Mouse (Mus musculus) left cerebral cortex, adult 2 months (tissue): ENCODE results near the gene Nfkbid. TPM values are rescaled to one million over a fixed set of nuclear protein-coding genes. Genes with fewer than 3 reads are reported as not detected.

Experiments used
- DNase-seq, 2 experiments: peaks; one replicate each; pipeline ENCODE4 v3.0.0; 2021 to 2022; ENCODE audit warnings: low spot score in 2 of 2, mixed read lengths in 1 of 2; ENCODE audit errors: extremely low spot score in 1 of 2
- H3K27ac ChIP-seq: fragments of 200-600 bp; 2 replicates; pipeline ENCODE4 v1.8.1; 2022
- H3K4me3 ChIP-seq: fragments of 200-600 bp; 2 replicates; pipeline ENCODE4 v1.8.1; 2022
- CTCF ChIP-seq: fragments of 200-600 bp; IDR thresholded peaks from 2 replicates; pipeline ENCODE4 v1.8.1; 2022; ENCODE audit warnings: antibody characterized with exemption, mild to moderate bottlenecking, moderate library complexity
- intact Hi-C: fragments of 180-260 bp; cut with DNase I; formaldehyde crosslinking; loops from one replicate; pipeline ENCODE4 v1.15.1; 2025
- total RNA-seq, 2 experiments: library from RNA; stranded (reverse); gene quantifications; 2 replicates each; pipeline ENCODE4 v1.2.3; 2021

The Nfkbid gene
- total RNA-seq, 2 experiments from 2014 or later: 3.9 to 5.1 TPM

- no peak for DNase-seq
- intact Hi-C loops: loop anchor here (10.0 kb wide), 1 partner anchor 249 kb away; the partner anchor contains the start of gene Cox7a1
These were observed 12.7 kb downstream of the Nfkbid start for GRCm38 (mm10) chr7:30434238-30434637.

GRCm38 (mm10) chr7:30434701-30435100 is 13.2 kb downstream of the Nfkbid start:
- no peak for DNase-seq
- no peak overlapping the region for H3K4me3 ChIP-seq
- TF ChIP-seq CTCF: no peak
- no peak overlapping the region for H3K27ac ChIP-seq
- intact Hi-C loops: loop anchor here (10.0 kb wide), 1 partner anchor 250 kb away; the partner anchor contains the start of gene Cox7a1

More at GRCm38 (mm10) chr7:30434238-30434637, 12.7 kb downstream of the Nfkbid start:
- TF ChIP-seq CTCF: no peak
- H3K4me3 ChIP-seq: no peak overlapping the region
- H3K27ac ChIP-seq: no peak overlapping the region

GRCm38 (mm10) chr7:30435156-30435555 is 13.6 kb downstream of the Nfkbid start:
- H3K27ac ChIP-seq: no peak overlapping the region
- intact Hi-C loops: loop anchor here (10.0 kb wide), 1 partner anchor 250 kb away; the partner anchor contains the start of gene Cox7a1
- no peak for TF ChIP-seq CTCF

GRCm38 (mm10) chr7:30436879-30437278 is 15.3 kb downstream of the Nfkbid start:
- no peak for DNase-seq
- H3K27ac ChIP-seq: no peak overlapping the region
- H3K4me3 ChIP-seq: no peak overlapping the region
- intact Hi-C loops: loop anchor here (10.0 kb wide), 1 partner anchor 252 kb away; the partner anchor contains the start of gene Cox7a1
- TF ChIP-seq CTCF: no peak

More at GRCm38 (mm10) chr7:30435156-30435555, 13.6 kb downstream of the Nfkbid start:
- no peak for DNase-seq
- no peak overlapping the region for H3K4me3 ChIP-seq

GRCm38 (mm10) chr7:30439734-30440133 is 18.2 kb downstream of the Nfkbid start:
- H3K27ac ChIP-seq: no peak overlapping the region
- intact Hi-C loops: loop anchor here (1.0 to 10.0 kb wide), 4 partner anchors 33 to 255 kb away; partner anchors contain the start of gene Cox7a1
- TF ChIP-seq CTCF: no peak
- no peak for DNase-seq
- no peak overlapping the region for H3K4me3 ChIP-seq

- intact Hi-C loops: loop anchor here (1.0 to 5.0 kb wide), 3 partner anchors 32 to 107 kb away; no protein-coding TSS in a partner anchor
- H3K4me3 ChIP-seq: no peak overlapping the region
- H3K27ac ChIP-seq: no peak overlapping the region
- peak; percentile 65 for DNase-seq
- TF ChIP-seq CTCF: peak; percentile 69
These were observed 19.2 kb downstream of the Nfkbid start for GRCm38 (mm10) chr7:30440697-30441096.

GRCm38 (mm10) chr7:30443696-30444095 is 22.2 kb downstream of the Nfkbid start:
- no peak for TF ChIP-seq CTCF
- peak overlapping the region; percentile 87 for H3K4me3 ChIP-seq
- no peak overlapping the region; the same call in 1 of the 2 replicates for H3K27ac ChIP-seq
- intact Hi-C loops: loop anchor here (2.0 to 5.0 kb wide), 2 partner anchors 89 to 104 kb away; no protein-coding TSS in a partner anchor
- no peak for DNase-seq

- intact Hi-C loops: loop anchor here (2.0 to 5.0 kb wide), 2 partner anchors 88 to 103 kb away; no protein-coding TSS in a partner anchor
- peak overlapping the region; percentile 87 for H3K4me3 ChIP-seq
- DNase-seq: peak; percentile 68 to 81
- no peak for TF ChIP-seq CTCF
- peak overlapping the region; percentile 99 for H3K27ac ChIP-seq
These were observed 22.8 kb downstream of the Nfkbid start for GRCm38 (mm10) chr7:30444154-30444970.

- peak; percentile 89 for DNase-seq
- Histone ChIP-seq H3K4me3 (peak within 1 kb of the TSS; percentile 87), H3K27ac (peak within 1 kb of the TSS; percentile 99)
- TF ChIP-seq CTCF: no peak; the same call in none of the 2 replicates
- intact Hi-C loops: loop anchor here (2.0 to 5.0 kb wide), 2 partner anchors 88 to 102 kb away; no protein-coding TSS in a partner anchor
These were observed 23.6 kb downstream of the Nfkbid start, which contains the start of gene Aplp1 for GRCm38 (mm10) chr7:30444971-30445751. Gene Aplp1, minus strand, starts transcription at chr7:30445535.

- Histone ChIP-seq H3K4me3 (no peak overlapping the region), H3K27ac (peak overlapping the region; percentile 44; the same call in 1 of the 2 replicates)
- no peak for DNase-seq
- no peak for TF ChIP-seq CTCF
- intact Hi-C loops: no loop called here
These were observed 28.7 kb downstream of the Nfkbid start for GRCm38 (mm10) chr7:30450241-30450640.

- peak in 1 of 2 experiments; percentile 30 for DNase-seq
- intact Hi-C loops: no loop called here
- H3K4me3 ChIP-seq: no peak overlapping the region
- no peak for TF ChIP-seq CTCF
- no peak overlapping the region for H3K27ac ChIP-seq
These were observed 31.8 kb downstream of the Nfkbid start for GRCm38 (mm10) chr7:30453327-30453726.
